Mouse (Mus musculus) erythroid progenitor cell, adult 5-6 weeks (primary cell): Measurements from ENCODE around the gene Arl10. TPM values are rescaled to one million over a fixed set of nuclear protein-coding genes. Genes with fewer than 3 reads are reported as not detected.
A peak's percentile ranks its signal among the peaks of the same experiment; 100 is the strongest.
"Not testable (repeated sequence)": the region's sequence is repeated elsewhere in the genome, so short reads cannot be mapped to it uniquely, and the experiment has no call there.

ENCODE experiments used
- ATAC-seq: replicated peaks from 2 replicates; pipeline ENCODE4 v1.8.0; 2016; ENCODE audit warnings: moderate number of reproducible peaks, mild to moderate bottlenecking, moderate TSS enrichment, inconsistent platforms; ENCODE audit not compliant: poor library complexity, low FRiP score, severe bottlenecking
- total RNA-seq, 2 experiments: library from RNA; stranded (forward) in 1 of 2; stranded (reverse) in 1 of 2; fragments of 150-400 nt in 1 of 2; fragments of 186-747, 209-891 nt in 1 of 2; gene quantifications; 2 replicates each; pipeline versions ENCODE4 v1.2.3 to v1.2.4; 2015 to 2017; ENCODE audit warnings: low replicate concordance in 2 of 2

Gene Arl10
- total RNA-seq, 2 experiments from 2014 or later, result not detected

DNA sequence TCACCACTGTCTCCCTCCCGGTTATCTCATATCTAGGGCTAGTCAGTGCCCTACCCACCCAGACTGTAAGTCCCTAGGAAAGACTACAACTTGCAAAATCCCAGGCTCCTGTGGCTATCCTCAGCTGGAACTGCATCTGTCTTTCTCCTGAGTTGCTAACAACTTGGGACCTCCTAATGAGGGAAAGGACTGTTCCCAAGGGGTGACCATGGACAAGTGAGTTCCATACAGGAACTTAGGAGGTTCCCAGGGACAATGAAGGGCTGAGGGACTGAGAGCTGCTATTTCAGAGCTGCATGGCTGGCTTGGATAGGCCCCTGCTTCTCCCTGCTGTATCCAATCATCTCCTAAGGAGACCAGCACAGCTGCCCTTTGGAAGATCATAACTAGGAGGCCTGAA is 34.5 kb downstream of the Arl10 start:
- no peak for ATAC-seq

DNA sequence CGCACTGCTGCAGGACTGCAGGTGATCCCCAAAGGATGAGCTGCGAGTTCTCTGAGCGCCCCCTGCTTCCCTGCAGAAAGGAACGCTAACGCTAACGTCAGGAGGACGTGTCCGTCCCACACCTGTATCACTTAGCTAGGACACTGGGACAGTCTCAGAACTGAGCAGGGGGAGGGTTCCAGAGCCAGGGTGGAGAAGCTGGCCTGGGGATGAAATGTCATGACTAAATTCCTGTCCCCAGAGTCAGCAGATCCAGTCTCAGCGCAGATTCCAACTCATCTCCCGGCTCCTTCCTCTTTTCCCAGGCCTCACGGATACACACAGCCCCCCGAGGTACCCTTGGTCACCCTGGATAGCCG is 35.8 kb downstream of the Arl10 start:
- no peak for ATAC-seq

DNA sequence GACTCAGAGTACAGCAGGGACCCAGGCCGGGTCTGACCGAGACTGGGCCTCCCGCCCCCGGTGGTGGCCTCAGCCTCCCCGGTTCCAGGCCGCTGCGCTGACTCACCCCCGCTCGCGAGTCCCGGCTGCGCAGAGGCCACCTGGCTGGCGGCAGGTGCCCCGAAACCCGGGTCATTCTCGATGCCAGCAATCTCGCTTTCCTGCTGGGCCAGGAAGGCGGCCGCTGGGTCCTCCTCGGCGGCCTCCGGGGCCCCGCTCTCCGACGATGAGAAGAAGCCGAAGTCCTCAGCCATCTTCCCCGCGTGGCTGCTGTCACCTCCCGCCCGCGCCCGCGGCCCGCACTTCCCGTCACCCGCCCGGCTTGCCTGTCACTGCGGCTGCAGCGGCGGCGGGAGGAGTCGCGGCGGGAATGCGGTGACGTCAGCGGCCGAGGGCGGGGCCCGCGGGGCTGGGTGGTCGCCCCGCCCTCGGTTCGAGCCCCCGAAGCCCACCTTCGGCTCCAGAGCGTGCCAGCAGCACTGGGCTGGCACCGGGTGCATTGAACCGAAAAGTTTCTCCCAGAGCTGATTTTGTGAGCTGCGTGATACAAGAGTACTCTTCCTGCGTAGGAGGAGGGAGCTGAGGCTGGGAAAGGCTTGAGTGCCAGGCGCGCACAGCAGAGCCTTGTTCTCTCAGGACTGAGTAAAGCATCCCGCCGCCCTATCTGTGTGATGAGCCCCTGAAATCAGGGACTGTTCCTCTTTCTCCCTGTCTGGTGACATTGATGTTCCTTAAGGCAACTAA is 36.3 kb downstream of the Arl10 start, which contains the start of gene Cltb:
Gene Cltb (minus strand): TSS at position 373 of the 783 bp plus-strand sequence.
- peak; percentile 87 for ATAC-seq

- ATAC-seq, result not testable (repeated sequence)
Observed at GRCm38 (mm10) chr13:54613141-54613540, 38.3 kb downstream of the Arl10 start.

- ATAC-seq, result no peak
Observed at GRCm38 (mm10) chr13:54616307-54616706, 41.5 kb downstream of the Arl10 start.

- no peak for ATAC-seq
Observed at GRCm38 (mm10) chr13:54616998-54617397, 42.2 kb downstream of the Arl10 start.

DNA sequence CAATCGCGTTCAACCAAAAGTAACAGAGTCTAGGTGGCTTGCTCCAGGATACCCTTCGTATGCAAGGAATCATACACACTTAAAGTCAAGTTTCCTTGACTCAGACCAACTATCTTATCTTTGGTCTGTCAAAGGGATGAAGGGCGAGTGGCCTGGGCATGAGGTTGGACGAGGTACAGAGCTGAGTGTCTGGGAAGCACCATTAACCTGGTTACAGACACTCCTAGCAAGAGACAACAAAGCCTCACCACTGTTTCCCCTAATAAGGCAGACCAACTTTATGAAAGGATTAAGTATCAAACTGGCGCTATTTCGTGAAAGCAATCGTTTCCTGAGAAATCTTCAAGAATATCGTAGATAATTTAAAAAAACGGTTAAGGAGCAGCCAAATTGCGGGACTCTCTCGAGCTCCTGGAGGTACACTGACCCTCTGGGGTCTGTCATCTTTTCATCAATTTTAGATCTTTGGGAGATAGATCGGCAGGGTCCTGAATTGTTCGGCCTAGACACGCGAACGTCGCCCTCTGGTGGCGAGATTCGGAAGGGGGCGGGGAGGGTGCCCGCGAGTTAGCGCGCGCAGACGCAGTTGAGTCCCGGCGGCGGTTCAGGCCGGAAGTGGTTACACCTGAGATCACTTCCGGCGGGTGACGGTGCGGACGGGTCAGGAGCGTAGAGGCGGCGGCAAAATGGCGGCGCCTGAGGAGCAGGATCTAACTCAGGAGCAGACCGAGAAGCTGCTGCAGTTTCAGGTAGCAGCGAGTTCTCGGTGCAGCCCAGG is 46.5 kb downstream of the Arl10 start, which contains the start of gene Faf2:
Gene Faf2 (plus strand): TSS at position 630 of the 778 bp plus-strand sequence.
- ATAC-seq, result peak; percentile 99

DNA sequence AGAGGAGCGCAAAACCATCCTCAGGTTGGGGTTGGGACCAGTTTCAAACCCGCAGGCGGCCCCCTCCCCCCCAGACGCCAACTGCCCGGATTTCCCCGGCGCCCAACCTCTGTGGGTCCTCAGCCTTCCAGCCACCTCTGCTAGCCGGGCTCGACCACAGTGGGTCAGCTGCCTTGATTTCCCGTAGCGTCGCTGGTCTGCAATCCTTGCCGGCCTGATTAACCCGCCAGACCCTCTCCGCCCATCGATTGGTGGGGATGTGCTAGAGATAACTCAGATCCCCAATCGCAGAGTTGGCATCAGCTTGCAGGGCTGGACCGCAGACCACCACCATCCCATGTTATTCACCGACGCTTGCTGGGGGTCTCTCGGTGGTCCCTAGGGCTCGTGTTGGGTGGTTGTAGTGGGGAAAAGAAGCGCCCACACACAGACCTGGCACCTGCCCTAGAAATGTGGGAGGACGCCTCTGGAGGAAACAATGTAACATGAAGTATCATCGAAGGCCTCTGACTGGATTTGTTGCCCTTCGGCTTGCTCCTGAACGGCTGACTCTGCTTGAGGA is 47.2 kb downstream of the Arl10 start:
- peak; percentile 65 for ATAC-seq

- ATAC-seq, result no peak
Observed at GRCm38 (mm10) chr13:54629128-54629527, 54.3 kb downstream of the Arl10 start.

Other genes with a start within 250 kb of the Arl10 start
- gene Cplx2, start 203.7 kb upstream of the Arl10 start, total RNA-seq (2015; ENCODE audit: low replicate concordance), result 2.9 and 5.4 TPM in 2 replicates
- gene Cplx2, start 203.7 kb upstream of the Arl10 start, total RNA-seq (2017; ENCODE audit: low replicate concordance), result 2.1 and 2.2 TPM in 2 replicates
- 4.2 and 6.8 TPM in 2 replicates for gene Thoc3, start 106.2 kb upstream of the Arl10 start, total RNA-seq (2015; ENCODE audit: low replicate concordance)
- 10.2 and 11.4 TPM in 2 replicates for gene Thoc3, start 106.2 kb upstream of the Arl10 start, total RNA-seq (2017; ENCODE audit: low replicate concordance)
- gene Simc1, start 71.2 kb upstream of the Arl10 start, total RNA-seq (2015; ENCODE audit: low replicate concordance), result 4.3 and 15.1 TPM in 2 replicates
- 2.3 and 8.8 TPM in 2 replicates for gene Simc1, start 71.2 kb upstream of the Arl10 start, total RNA-seq (2017; ENCODE audit: low replicate concordance)
- gene 4833439L19Rik, start 9.6 kb upstream of the Arl10 start, total RNA-seq (2015; ENCODE audit: low replicate concordance), result 37.3 and 55.1 TPM in 2 replicates
- gene 4833439L19Rik, start 9.6 kb upstream of the Arl10 start, total RNA-seq (2017; ENCODE audit: low replicate concordance), result 23.8 and 33.6 TPM in 2 replicates
- 6.5 and 17.2 TPM in 2 replicates for gene Nop16, start 15.1 kb downstream of the Arl10 start, total RNA-seq (2015; ENCODE audit: low replicate concordance)
- gene Nop16, start 15.1 kb downstream of the Arl10 start, total RNA-seq (2017; ENCODE audit: low replicate concordance), result 5.4 and 14.8 TPM in 2 replicates
- gene Higd2a, start 15.2 kb downstream of the Arl10 start, total RNA-seq (2015; ENCODE audit: low replicate concordance), result 36.0 and 53.0 TPM in 2 replicates
- 9.2 and 19.0 TPM in 2 replicates for gene Higd2a, start 15.2 kb downstream of the Arl10 start, total RNA-seq (2017; ENCODE audit: low replicate concordance)
- 2.2 and 5.9 TPM in 2 replicates for gene Cltb, start 36.3 kb downstream of the Arl10 start, total RNA-seq (2015; ENCODE audit: low replicate concordance)
- gene Cltb, start 36.3 kb downstream of the Arl10 start, total RNA-seq (2017; ENCODE audit: low replicate concordance), result 5.0 and 7.8 TPM in 2 replicates
- 30.2 and 37.5 TPM in 2 replicates for gene Faf2, start 46.8 kb downstream of the Arl10 start, total RNA-seq (2015; ENCODE audit: low replicate concordance)
- 27.1 and 41.9 TPM in 2 replicates for gene Faf2, start 46.8 kb downstream of the Arl10 start, total RNA-seq (2017; ENCODE audit: low replicate concordance)
- gene Rnf44, start 118.9 kb downstream of the Arl10 start, total RNA-seq (2015; ENCODE audit: low replicate concordance), result 80.9 and 107 TPM in 2 replicates
- gene Rnf44, start 118.9 kb downstream of the Arl10 start, total RNA-seq (2017; ENCODE audit: low replicate concordance), result 17.1 and 62.3 TPM in 2 replicates
- not detected in 2 replicates for gene Cdhr2, start 126.4 kb downstream of the Arl10 start, total RNA-seq (2015; ENCODE audit: low replicate concordance)
- not detected in 2 replicates for gene Cdhr2, start 126.4 kb downstream of the Arl10 start, total RNA-seq (2017; ENCODE audit: low replicate concordance)
- not detected in 2 replicates for gene Gprin1, start 174.9 kb downstream of the Arl10 start, total RNA-seq (2015; ENCODE audit: low replicate concordance)
- not detected in 2 replicates for gene Gprin1, start 174.9 kb downstream of the Arl10 start, total RNA-seq (2017; ENCODE audit: low replicate concordance)
- not detected in 2 replicates for gene Sncb, start 191.6 kb downstream of the Arl10 start, total RNA-seq (2015; ENCODE audit: low replicate concordance)
- gene Sncb, start 191.6 kb downstream of the Arl10 start, total RNA-seq (2017; ENCODE audit: low replicate concordance), result not detected in 2 replicates
- not detected in 2 replicates for gene Eif4e1b, start 209.0 kb downstream of the Arl10 start, total RNA-seq (2015; ENCODE audit: low replicate concordance)
- gene Eif4e1b, start 209.0 kb downstream of the Arl10 start, total RNA-seq (2017; ENCODE audit: low replicate concordance), result not detected in 2 replicates
- gene Tspan17, start 214.4 kb downstream of the Arl10 start, total RNA-seq (2015; ENCODE audit: low replicate concordance), result not detected in 2 replicates
- gene Tspan17, start 214.4 kb downstream of the Arl10 start, total RNA-seq (2017; ENCODE audit: low replicate concordance), result 6.3 TPM in 1 of 2 replicates, not detected in the other